Mouse (Mus musculus): Measurements from ENCODE around the gene Slc40a1. TPM values are rescaled to one million over a fixed set of nuclear protein-coding genes. Genes with fewer than 3 reads are reported as not detected.
A peak's percentile ranks its signal among the peaks of the same experiment; 100 is the strongest.

Slc40a1 gene
- polyA plus RNA-seq, 1 experiment from 2014 or later: 90.9 TPM

DNA sequence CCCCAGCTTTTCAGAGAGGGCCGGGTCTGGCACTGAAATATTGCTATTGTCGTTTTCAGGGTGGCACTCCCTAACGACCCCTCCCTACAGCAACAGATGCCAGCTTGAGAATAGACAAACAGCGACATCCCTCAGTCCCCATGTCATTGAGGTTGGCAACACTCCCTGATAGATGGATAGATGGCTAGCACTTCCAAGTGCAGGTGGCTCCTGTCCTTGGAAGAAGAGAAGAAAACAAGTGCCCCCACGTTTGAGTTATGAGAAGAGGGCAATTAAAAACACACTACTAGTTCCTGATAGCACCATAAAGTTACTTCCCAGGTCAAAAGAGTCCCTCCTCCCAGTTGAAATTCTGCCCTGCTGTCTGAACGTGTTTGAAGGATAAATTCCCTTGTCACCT, 44.2 kb downstream of the Slc40a1 start:
- ATAC-seq (ENCODE audit: low read depth) (no peak), DNase-seq (no peak)
- H3K36me3 ChIP-seq: no peaks in the 10 kb centered on the region
- no peaks in the 10 kb centered on the region for H3K4me1 ChIP-seq (replicated peaks)
- H3K9ac ChIP-seq: no peak overlapping the region
- H3K4me2 ChIP-seq: no peak overlapping the region
- no peak overlapping the region for H3K27ac ChIP-seq
- 46% methylated on average over 6 of the region's 6 CpGs for WGBS (ENCODE audit: insufficient replicate concordance)
- H3K27me3 ChIP-seq: no peaks in the 10 kb centered on the region
- no peaks in the 10 kb centered on the region for H3K9me3 ChIP-seq (replicated peaks)
- no peak overlapping the region for H3K4me3 ChIP-seq (replicated peaks)

- Histone ChIP-seq H3K36me3 (no peaks in the 10 kb centered on the region), H3K4me2 (no peak overlapping the region), H3K9ac (no peak overlapping the region), H3K27ac (no peak overlapping the region), H3K4me3 (replicated peaks) (no peak overlapping the region), H3K4me1 (replicated peaks) (no peaks in the 10 kb centered on the region), H3K27me3 (no peaks in the 10 kb centered on the region), H3K9me3 (replicated peaks) (no peaks in the 10 kb centered on the region)
- ATAC-seq (ENCODE audit: low read depth) (no peak), DNase-seq (no peak)
- 34% methylated on average over 3 of the region's 3 CpGs for WGBS (ENCODE audit: insufficient replicate concordance)
These were observed 45.0 kb downstream of the Slc40a1 start for GRCm38 (mm10) chr1:45881228-45881832.

- ATAC-seq (ENCODE audit: low read depth): no peak
- Histone ChIP-seq H3K9me3 (replicated peaks) (no peaks in the 10 kb centered on the region), H3K4me3 (replicated peaks) (no peak overlapping the region), H3K27me3 (no peaks in the 10 kb centered on the region), H3K9ac (no peak overlapping the region), H3K27ac (no peak overlapping the region), H3K4me2 (no peak overlapping the region), H3K36me3 (no peaks in the 10 kb centered on the region), H3K4me1 (replicated peaks) (peaks cover 29% of the 10 kb centered on the region)
- 69% methylated on average over 3 of the region's 3 CpGs for whole genome bisulfite sequencing (ENCODE audit: insufficient replicate concordance)
- no peak for DNase-seq
These were observed 48.9 kb downstream of the Slc40a1 start for GRCm38 (mm10) chr1:45877463-45877862.

DNA sequence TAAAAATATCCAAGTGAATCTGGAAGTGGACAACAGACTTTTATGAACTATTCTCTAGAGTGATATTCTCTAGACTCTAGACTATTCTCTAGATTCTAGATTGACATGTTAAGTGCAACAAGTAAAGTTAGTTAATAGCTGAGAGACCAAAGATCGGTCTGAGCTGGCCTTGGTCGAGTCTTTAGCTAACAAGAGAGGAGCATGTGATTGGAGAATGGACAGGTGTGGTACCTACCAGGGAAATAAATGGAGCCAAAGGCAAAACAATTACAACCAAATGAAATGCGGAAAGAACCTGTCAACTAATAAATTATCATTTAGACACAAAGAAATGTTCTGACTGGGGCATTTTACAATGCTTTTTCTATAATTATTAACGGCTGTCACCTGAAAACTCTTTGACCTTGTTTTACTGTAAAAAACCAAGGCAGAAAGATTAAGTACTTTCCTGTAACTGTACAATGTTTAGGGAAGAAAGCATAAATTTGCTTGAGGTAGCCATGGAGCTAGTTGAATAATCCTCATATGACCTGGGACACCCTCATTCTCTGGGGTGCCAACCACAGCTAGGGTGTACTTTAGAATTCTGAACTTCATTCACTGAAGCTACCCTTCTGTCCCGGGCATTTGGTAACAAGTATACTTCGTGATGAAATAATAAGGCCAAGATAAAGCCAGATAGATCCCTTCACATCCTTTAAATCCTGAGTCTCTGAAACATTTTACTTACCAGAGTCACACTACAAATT, 49.7 kb downstream of the Slc40a1 start:
- Histone ChIP-seq H3K4me3 (replicated peaks) (no peak overlapping the region), H3K4me2 (no peak overlapping the region), H3K27ac (no peak overlapping the region), H3K27me3 (no peaks in the 10 kb centered on the region), H3K9ac (no peak overlapping the region), H3K4me1 (replicated peaks) (peaks cover 37% of the 10 kb centered on the region), H3K36me3 (no peaks in the 10 kb centered on the region), H3K9me3 (replicated peaks) (no peaks in the 10 kb centered on the region)
- DNase-seq (no peak), ATAC-seq (ENCODE audit: low read depth) (no peak)
- 81% methylated on average over 6 of the region's 6 CpGs for WGBS (ENCODE audit: insufficient replicate concordance)

GRCm38 (mm10) chr1:45875640-45876039, 50.7 kb downstream of the Slc40a1 start:
- ATAC-seq (ENCODE audit: low read depth) (peak; percentile 91), DNase-seq (peak; percentile 23)
- Histone ChIP-seq H3K4me3 (replicated peaks) (no peak overlapping the region), H3K9ac (no peak overlapping the region), H3K4me1 (replicated peaks) (peaks cover 41% of the 10 kb centered on the region), H3K27ac (peak overlapping the region; percentile 26; the same call in 1 of the 2 replicates), H3K27me3 (no peaks in the 10 kb centered on the region), H3K4me2 (peak overlapping the region; percentile 1; the same call in 1 of the 2 replicates), H3K36me3 (no peaks in the 10 kb centered on the region), H3K9me3 (replicated peaks) (no peaks in the 10 kb centered on the region)
- WGBS (ENCODE audit: insufficient replicate concordance): 11% methylated on average over 2 of the region's 2 CpGs

DNA sequence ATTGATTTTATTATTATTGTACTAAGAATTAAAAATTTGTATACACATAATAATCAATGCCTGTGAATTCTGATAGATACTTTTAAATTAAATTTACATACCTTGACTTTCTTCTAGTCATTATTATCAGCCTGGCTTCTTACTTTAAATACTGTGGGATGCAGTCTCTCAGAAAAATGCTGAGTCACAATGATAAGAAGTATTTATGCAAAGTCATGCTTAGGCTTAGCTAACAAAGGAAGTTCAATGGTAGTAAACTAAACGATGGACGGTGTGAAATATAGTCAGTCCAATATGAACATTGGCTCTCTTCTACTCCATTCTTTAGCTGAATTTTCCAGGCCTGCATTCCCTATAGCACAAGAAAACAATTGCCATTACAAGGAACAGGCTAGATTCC, 53.1 kb downstream of the Slc40a1 start:
- H3K9ac ChIP-seq: no peak overlapping the region
- no peaks in the 10 kb centered on the region for H3K27me3 ChIP-seq
- ATAC-seq (ENCODE audit: low read depth): peak; percentile 81
- no peaks in the 10 kb centered on the region for H3K36me3 ChIP-seq
- WGBS (ENCODE audit: insufficient replicate concordance): 8% methylated on average over 2 of the region's 2 CpGs
- H3K4me2 ChIP-seq: peak overlapping the region; percentile 15; the same call in 1 of the 2 replicates
- H3K9me3 ChIP-seq (replicated peaks): no peaks in the 10 kb centered on the region
- H3K4me1 ChIP-seq (replicated peaks): peaks cover 43% of the 10 kb centered on the region
- H3K27ac ChIP-seq: peak overlapping the region; percentile 31
- no peak overlapping the region for H3K4me3 ChIP-seq (replicated peaks)
- DNase-seq: peak; percentile 24

GRCm38 (mm10) chr1:45868479-45869137, 57.7 kb downstream of the Slc40a1 start:
- no peak for ATAC-seq (ENCODE audit: low read depth)
- Histone ChIP-seq H3K4me2 (no peak overlapping the region), H3K27ac (0 out of 2 replicates have a peak overlapping the region, but pooled peaks have one; percentile 11), H3K36me3 (no peaks in the 10 kb centered on the region), H3K9me3 (replicated peaks) (no peaks in the 10 kb centered on the region; the same call in 1 of the 2 replicates), H3K9ac (no peak overlapping the region), H3K4me3 (replicated peaks) (no peak overlapping the region), H3K4me1 (replicated peaks) (peaks cover 23% of the 10 kb centered on the region), H3K27me3 (no peaks in the 10 kb centered on the region)
- no peak for DNase-seq
- WGBS (ENCODE audit: insufficient replicate concordance): 47% methylated on average over 3 of the region's 3 CpGs

DNA sequence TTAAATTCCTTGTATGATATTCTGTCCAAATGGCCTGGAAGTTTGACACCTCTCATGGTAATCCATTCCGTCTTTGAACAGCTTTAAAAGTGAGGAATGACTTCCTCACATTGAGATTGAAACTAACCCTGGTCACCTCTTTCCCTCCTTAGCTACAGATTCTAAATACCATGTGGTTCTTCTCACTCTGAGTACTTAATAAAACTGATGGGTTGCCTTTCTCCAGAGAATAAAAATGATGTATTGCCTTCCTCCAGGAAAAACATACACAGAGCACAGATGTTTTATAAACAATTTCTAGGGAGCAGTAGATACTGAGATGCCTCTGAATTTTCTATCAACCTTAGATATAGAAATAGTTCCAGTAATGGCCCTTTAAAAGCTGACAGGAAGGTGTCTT, 58.3 kb downstream of the Slc40a1 start:
- H3K27ac ChIP-seq: 0 out of 2 replicates have a peak overlapping the region, but pooled peaks have one; percentile 11
- H3K4me3 ChIP-seq (replicated peaks): no peak overlapping the region
- peaks cover 2% of the 10 kb centered on the region; the same call in 1 of the 2 replicates for H3K9me3 ChIP-seq (replicated peaks)
- no peak overlapping the region for H3K4me2 ChIP-seq
- H3K4me1 ChIP-seq (replicated peaks): peaks cover 19% of the 10 kb centered on the region
- no peaks in the 10 kb centered on the region for H3K27me3 ChIP-seq
- 55% methylated on average over 1 of the region's 1 CpGs for WGBS (ENCODE audit: insufficient replicate concordance)
- DNase-seq (no peak), ATAC-seq (ENCODE audit: low read depth) (no peak)
- no peak overlapping the region for H3K9ac ChIP-seq
- H3K36me3 ChIP-seq: no peaks in the 10 kb centered on the region

GRCm38 (mm10) chr1:45866288-45867018, 59.9 kb downstream of the Slc40a1 start:
- H3K4me1 ChIP-seq (replicated peaks): peaks cover 10% of the 10 kb centered on the region
- H3K4me3 ChIP-seq (replicated peaks): no peak overlapping the region
- ATAC-seq (ENCODE audit: low read depth) (no peak), DNase-seq (no peak)
- no peaks in the 10 kb centered on the region for H3K36me3 ChIP-seq
- H3K27ac ChIP-seq: peak overlapping the region; percentile 39
- peaks cover 3% of the 10 kb centered on the region; the same call in 1 of the 2 replicates for H3K9me3 ChIP-seq (replicated peaks)
- WGBS (ENCODE audit: insufficient replicate concordance): 48% methylated on average over 3 of the region's 3 CpGs
- H3K9ac ChIP-seq: no peak overlapping the region
- H3K4me2 ChIP-seq: no peak overlapping the region
- no peaks in the 10 kb centered on the region for H3K27me3 ChIP-seq

- H3K9ac ChIP-seq: no peak overlapping the region
- 18% methylated on average over 5 of the region's 5 CpGs for WGBS (ENCODE audit: insufficient replicate concordance)
- no peak for DNase-seq
- peaks cover 10% of the 10 kb centered on the region for H3K4me1 ChIP-seq (replicated peaks)
- H3K27me3 ChIP-seq: no peaks in the 10 kb centered on the region
- H3K36me3 ChIP-seq: no peaks in the 10 kb centered on the region
- H3K9me3 ChIP-seq (replicated peaks): peaks cover 3% of the 10 kb centered on the region; the same call in 1 of the 2 replicates
- no peak overlapping the region for H3K4me2 ChIP-seq
- peak overlapping the region; percentile 39; the same call in 1 of the 2 replicates for H3K27ac ChIP-seq
- ATAC-seq (ENCODE audit: low read depth): no peak
- H3K4me3 ChIP-seq (replicated peaks): no peak overlapping the region
These were observed 60.6 kb downstream of the Slc40a1 start for GRCm38 (mm10) chr1:45865727-45866126.

- Histone ChIP-seq H3K27ac (peak overlapping the region; percentile 6; the same call in 1 of the 2 replicates), H3K4me2 (no peak overlapping the region), H3K9me3 (replicated peaks) (peaks cover 3% of the 10 kb centered on the region; the same call in 1 of the 2 replicates), H3K4me3 (replicated peaks) (no peak overlapping the region), H3K4me1 (replicated peaks) (peaks cover 13% of the 10 kb centered on the region), H3K36me3 (no peaks in the 10 kb centered on the region), H3K27me3 (no peaks in the 10 kb centered on the region), H3K9ac (no peak overlapping the region)
- ATAC-seq (ENCODE audit: low read depth) (no peak), DNase-seq (no peak)
- WGBS (ENCODE audit: insufficient replicate concordance): 26% methylated on average over 1 of the region's 1 CpGs
These were observed 61.0 kb downstream of the Slc40a1 start for GRCm38 (mm10) chr1:45865316-45865715.

Data from liver, embryonic 13.5 days (tissue).